Mouse (Mus musculus): ENCODE data around the gene Sec13.

Gene Sec13

DNA sequence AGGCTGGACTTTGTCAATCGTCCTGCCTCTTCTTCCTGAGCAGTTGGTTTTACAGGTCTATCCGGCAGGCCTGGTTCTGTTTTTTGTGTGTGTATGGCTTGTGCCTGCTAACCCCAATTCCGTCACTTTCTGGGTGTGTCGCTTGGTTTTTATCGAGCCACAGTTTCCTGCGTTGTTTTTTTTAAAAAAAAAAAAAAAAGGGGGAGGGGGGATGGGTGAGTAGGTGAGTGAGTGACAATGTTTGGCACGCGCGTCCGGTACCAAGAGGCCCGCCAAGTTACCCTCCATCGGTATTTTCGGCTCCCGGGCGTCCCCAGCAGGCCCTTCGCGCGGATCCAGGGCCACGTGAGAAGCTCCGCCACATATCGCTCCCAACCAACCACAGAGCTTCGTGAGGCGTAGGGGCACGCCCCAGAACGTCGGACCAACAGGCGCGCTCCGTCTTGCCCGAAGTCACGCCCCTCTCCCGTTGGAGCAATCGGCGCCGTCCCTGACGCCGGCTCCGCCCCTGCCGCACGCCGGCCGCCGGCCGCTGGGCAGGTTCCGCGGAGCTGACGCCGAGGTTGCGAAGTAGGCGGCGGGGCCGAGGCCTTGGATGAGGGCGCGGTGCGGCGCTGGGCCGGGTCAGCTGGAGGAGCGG is 43.8 kb downstream of the Sec13 start, which contains the start of gene Tatdn2:
Gene Tatdn2, plus strand, starts transcription at position 469 of the 640 bp plus-strand sequence.
- H3K4me3 ChIP-seq (replicated peaks; ENCODE audit: low read length): peak within 1 kb of the TSS; percentile 95
- H3K9me3 ChIP-seq (ENCODE audit: low read length): no peaks in the 10 kb centered on the region
- TF ChIP-seq NANOG (IDR thresholded peaks at IDR 0.05; ENCODE audit: borderline replicate concordance, low read length): no peak
- peaks cover 69% of the 10 kb centered on the region for H3K36me3 ChIP-seq (ENCODE audit: insufficient read depth, low read length)
- peaks cover 63% of the 10 kb centered on the region for H3K4me1 ChIP-seq (replicated peaks; ENCODE audit: low read depth, low read length)
- H3K27me3 ChIP-seq (ENCODE audit: insufficient read depth, low read length): no peaks in the 10 kb centered on the region

- Histone ChIP-seq H3K4me3 (replicated peaks; ENCODE audit: low read length) (peak overlapping the region; percentile 95), H3K4me1 (replicated peaks; ENCODE audit: low read depth, low read length) (peaks cover 64% of the 10 kb centered on the region), H3K27me3 (ENCODE audit: insufficient read depth, low read length) (no peaks in the 10 kb centered on the region), H3K36me3 (ENCODE audit: insufficient read depth, low read length) (peaks cover 65% of the 10 kb centered on the region), H3K9me3 (ENCODE audit: low read length) (no peaks in the 10 kb centered on the region)
- TF ChIP-seq CTCF (conservative IDR thresholded peaks at IDR 0.05; ENCODE audit: low read length) (no peak), POU5F1 (IDR thresholded peaks at IDR 0.05; ENCODE audit: borderline replicate concordance, low read length) (no peak), NANOG (IDR thresholded peaks at IDR 0.05; ENCODE audit: borderline replicate concordance, low read length) (no peak)
These were observed 44.7 kb downstream of the Sec13 start for GRCm38 (mm10) chr6:113695766-113696355.

- Histone ChIP-seq H3K36me3 (ENCODE audit: insufficient read depth, low read length) (peaks cover 61% of the 10 kb centered on the region), H3K4me1 (replicated peaks; ENCODE audit: low read depth, low read length) (peaks cover 64% of the 10 kb centered on the region), H3K9me3 (ENCODE audit: low read length) (no peaks in the 10 kb centered on the region), H3K27me3 (ENCODE audit: insufficient read depth, low read length) (no peaks in the 10 kb centered on the region), H3K4me3 (replicated peaks; ENCODE audit: low read length) (0 out of 2 replicates have a peak overlapping the region, but pooled peaks have one; percentile 95)
- TF ChIP-seq POU5F1 (IDR thresholded peaks at IDR 0.05; ENCODE audit: borderline replicate concordance, low read length) (no peak), CTCF (conservative IDR thresholded peaks at IDR 0.05; ENCODE audit: low read length) (no peak), NANOG (IDR thresholded peaks at IDR 0.05; ENCODE audit: borderline replicate concordance, low read length) (no peak)
These were observed 45.3 kb downstream of the Sec13 start for GRCm38 (mm10) chr6:113695203-113695602.

DNA sequence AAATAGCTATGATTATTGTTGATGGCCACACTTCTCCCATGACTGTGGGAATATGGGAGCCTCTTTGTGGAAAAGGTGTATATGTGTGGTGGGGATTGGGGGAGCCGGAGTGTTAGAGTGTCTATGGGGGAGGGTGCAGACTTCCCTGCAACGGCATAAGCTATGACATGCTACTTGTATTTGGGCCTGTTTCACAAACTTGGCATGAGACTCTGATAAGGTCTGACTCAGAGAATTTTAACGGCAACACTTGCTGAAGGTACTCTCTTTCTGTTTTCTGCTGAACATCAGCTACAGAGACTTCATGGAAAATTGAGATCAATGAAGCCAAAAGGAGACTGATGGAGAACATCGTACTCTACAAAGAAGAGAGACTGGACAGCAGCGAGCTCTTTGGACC is 47.2 kb downstream of the Sec13 start:
- no peaks in the 10 kb centered on the region for H3K27me3 ChIP-seq (ENCODE audit: insufficient read depth, low read length)
- H3K4me3 ChIP-seq (replicated peaks; ENCODE audit: low read length): no peak overlapping the region
- TF ChIP-seq CTCF (conservative IDR thresholded peaks at IDR 0.05; ENCODE audit: low read length) (no peak), NANOG (IDR thresholded peaks at IDR 0.05; ENCODE audit: borderline replicate concordance, low read length) (no peak), POU5F1 (IDR thresholded peaks at IDR 0.05; ENCODE audit: borderline replicate concordance, low read length) (no peak)
- H3K36me3 ChIP-seq (ENCODE audit: insufficient read depth, low read length): peaks cover 43% of the 10 kb centered on the region
- no peaks in the 10 kb centered on the region for H3K9me3 ChIP-seq (ENCODE audit: low read length)
- H3K4me1 ChIP-seq (replicated peaks; ENCODE audit: low read depth, low read length): peaks cover 63% of the 10 kb centered on the region

DNA sequence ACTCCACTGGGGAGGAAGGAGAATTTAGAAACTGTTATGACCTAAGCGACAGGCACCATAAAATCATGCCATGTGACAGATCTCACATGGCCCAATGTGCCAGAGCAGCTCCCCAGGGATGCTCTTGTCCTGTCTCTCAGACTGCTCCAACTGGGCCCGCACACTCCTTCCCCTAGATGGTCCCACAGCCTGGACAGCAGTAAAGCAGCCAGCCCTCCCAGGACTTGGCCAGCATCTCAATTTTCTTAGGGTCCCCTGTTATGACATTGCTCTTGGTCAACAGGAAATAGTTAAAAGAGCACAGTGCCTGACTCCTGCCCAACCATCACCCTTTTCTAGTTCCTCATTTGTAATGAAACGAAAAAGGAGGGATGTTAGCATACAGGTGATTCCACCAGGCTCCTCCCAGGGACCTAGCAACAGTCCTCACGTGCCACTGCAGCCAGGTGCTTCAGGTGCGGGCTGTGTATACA is 47.8 kb downstream of the Sec13 start:
- H3K27me3 ChIP-seq (ENCODE audit: insufficient read depth, low read length): no peaks in the 10 kb centered on the region
- H3K36me3 ChIP-seq (ENCODE audit: insufficient read depth, low read length): peaks cover 43% of the 10 kb centered on the region
- no peaks in the 10 kb centered on the region for H3K9me3 ChIP-seq (ENCODE audit: low read length)
- peaks cover 63% of the 10 kb centered on the region for H3K4me1 ChIP-seq (replicated peaks; ENCODE audit: low read depth, low read length)
- TF ChIP-seq NANOG (IDR thresholded peaks at IDR 0.05; ENCODE audit: borderline replicate concordance, low read length): no peak
- TF ChIP-seq POU5F1 (IDR thresholded peaks at IDR 0.05; ENCODE audit: borderline replicate concordance, low read length): no peak
- TF ChIP-seq CTCF (conservative IDR thresholded peaks at IDR 0.05; ENCODE audit: low read length): no peak
- H3K4me3 ChIP-seq (replicated peaks; ENCODE audit: low read length): no peak overlapping the region

GRCm38 (mm10) chr6:113691084-113691462 is 49.5 kb downstream of the Sec13 start:
- no peak for TF ChIP-seq POU5F1 (IDR thresholded peaks at IDR 0.05; ENCODE audit: borderline replicate concordance, low read length)
- TF ChIP-seq CTCF (conservative IDR thresholded peaks at IDR 0.05; ENCODE audit: low read length): no peak
- no peak for TF ChIP-seq NANOG (IDR thresholded peaks at IDR 0.05; ENCODE audit: borderline replicate concordance, low read length)
- Histone ChIP-seq H3K4me1 (replicated peaks; ENCODE audit: low read depth, low read length) (peaks cover 76% of the 10 kb centered on the region), H3K4me3 (replicated peaks; ENCODE audit: low read length) (peak overlapping the region; percentile 67), H3K27me3 (ENCODE audit: insufficient read depth, low read length) (no peaks in the 10 kb centered on the region), H3K9me3 (ENCODE audit: low read length) (no peaks in the 10 kb centered on the region), H3K36me3 (ENCODE audit: insufficient read depth, low read length) (peaks cover 43% of the 10 kb centered on the region)

DNA sequence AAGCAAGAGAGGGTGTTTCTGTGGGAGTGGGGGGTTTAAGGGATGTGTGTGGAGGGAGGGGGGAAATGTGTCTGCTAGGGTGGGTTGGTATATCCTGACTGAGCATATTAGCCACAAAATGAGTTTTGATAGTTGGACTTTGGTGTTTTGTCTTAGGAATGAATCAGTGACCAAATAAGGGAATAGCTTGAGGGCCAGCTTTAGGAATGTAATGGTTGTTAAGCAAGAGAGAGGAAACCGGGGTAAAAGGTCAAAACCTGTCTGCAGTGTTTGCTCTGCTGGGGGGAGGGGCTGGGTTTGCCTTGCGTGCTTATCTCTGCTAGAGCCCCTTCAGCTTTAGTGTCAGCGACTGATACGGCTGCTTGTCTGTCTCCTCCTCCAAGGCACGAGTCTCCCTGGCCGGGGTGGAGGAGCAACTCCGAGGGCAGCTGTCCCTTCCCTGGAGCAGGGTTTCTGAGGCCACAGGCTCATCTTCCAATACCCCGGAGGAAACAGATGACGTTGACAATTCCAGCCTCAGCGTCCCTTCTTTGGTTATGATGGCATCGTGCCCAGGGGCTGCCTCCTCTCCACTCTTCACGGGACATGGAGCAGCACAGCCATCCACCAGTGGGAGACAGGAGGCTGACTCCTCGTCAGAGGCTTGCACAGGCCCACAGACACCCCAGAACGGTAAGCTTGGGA is 50.0 kb downstream of the Sec13 start:
- H3K27me3 ChIP-seq (ENCODE audit: insufficient read depth, low read length): no peaks in the 10 kb centered on the region
- no peaks in the 10 kb centered on the region for H3K9me3 ChIP-seq (ENCODE audit: low read length)
- no peak for TF ChIP-seq NANOG (IDR thresholded peaks at IDR 0.05; ENCODE audit: borderline replicate concordance, low read length)
- TF ChIP-seq CTCF (conservative IDR thresholded peaks at IDR 0.05; ENCODE audit: low read length): no peak
- no peak for TF ChIP-seq POU5F1 (IDR thresholded peaks at IDR 0.05; ENCODE audit: borderline replicate concordance, low read length)
- peaks cover 76% of the 10 kb centered on the region for H3K4me1 ChIP-seq (replicated peaks; ENCODE audit: low read depth, low read length)
- H3K4me3 ChIP-seq (replicated peaks; ENCODE audit: low read length): peak overlapping the region; percentile 67
- H3K36me3 ChIP-seq (ENCODE audit: insufficient read depth, low read length): peaks cover 43% of the 10 kb centered on the region

DNA sequence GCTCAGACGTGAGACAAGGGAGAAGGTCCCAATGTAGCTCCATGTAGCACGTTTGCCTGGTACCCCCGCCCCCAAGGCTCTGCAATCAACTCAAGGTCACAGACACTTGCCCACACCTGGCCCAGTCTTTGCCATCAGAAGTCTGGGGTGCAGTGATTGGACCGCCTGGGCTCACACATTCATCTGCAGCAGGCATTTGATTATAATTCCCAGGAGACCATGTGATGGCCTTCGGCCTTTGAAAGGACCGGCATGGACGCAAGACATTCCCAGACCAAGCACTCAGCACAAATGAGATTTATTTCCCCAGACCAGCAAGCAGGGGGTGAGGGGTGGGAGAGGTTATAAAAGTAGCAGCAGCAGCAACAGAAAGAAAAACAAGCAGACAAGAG is 50.5 kb downstream of the Sec13 start:
- Histone ChIP-seq H3K4me3 (replicated peaks; ENCODE audit: low read length) (peak overlapping the region; percentile 67), H3K4me1 (replicated peaks; ENCODE audit: low read depth, low read length) (peaks cover 76% of the 10 kb centered on the region), H3K27me3 (ENCODE audit: insufficient read depth, low read length) (no peaks in the 10 kb centered on the region), H3K36me3 (ENCODE audit: insufficient read depth, low read length) (peaks cover 40% of the 10 kb centered on the region), H3K9me3 (ENCODE audit: low read length) (no peaks in the 10 kb centered on the region)
- TF ChIP-seq NANOG (IDR thresholded peaks at IDR 0.05; ENCODE audit: borderline replicate concordance, low read length) (peak; percentile 64), POU5F1 (IDR thresholded peaks at IDR 0.05; ENCODE audit: borderline replicate concordance, low read length) (no peak)
